Mouse (Mus musculus) B cell, adult 67 days (primary cell): ENCODE measurements around the gene Zfp830. TPM values are rescaled to one million over a fixed set of nuclear protein-coding genes. Genes with fewer than 3 reads are reported as not detected.

ENCODE experiments used
- total RNA-seq, 2 experiments: library from RNA; stranded (reverse); gene quantifications; 4 replicates each; pipeline ENCODE4 v1.2.4; 2023

Gene Zfp830
- 10 to 100 TPM; 37.0 to 44.1 TPM for total RNA-seq

DNA sequence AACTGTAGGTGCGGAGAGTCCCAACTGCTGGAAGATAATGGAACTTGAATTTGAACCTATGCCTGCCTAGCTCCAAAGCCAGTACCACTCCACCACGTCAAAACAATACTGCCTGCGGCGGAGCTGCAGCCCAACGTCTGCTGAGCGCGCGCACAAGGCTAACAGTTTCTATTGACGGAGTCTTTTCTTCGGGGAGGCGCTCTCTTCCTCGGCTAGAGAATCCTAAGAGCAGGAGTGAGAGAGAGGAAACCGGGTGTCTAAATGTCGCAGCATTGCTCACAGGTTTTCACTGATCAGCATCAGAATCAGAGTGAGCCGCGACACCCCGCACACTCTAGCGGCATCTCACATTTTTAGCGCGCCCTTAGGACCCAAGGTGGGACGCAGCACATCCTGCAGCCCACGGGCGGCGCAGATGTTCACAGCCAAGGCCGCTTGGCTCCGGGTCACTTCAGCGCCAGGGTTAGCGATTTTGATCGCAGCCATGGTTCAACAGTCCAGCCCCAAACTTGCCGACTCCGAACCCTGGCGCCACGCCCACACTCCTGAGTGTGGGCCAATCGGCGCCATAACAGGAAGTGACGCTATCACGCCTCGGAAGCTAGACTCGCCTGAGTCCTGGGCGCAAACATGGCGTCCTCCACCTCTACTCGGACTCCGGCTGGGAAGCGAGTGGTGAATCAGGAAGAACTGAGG lies at the start of gene Zfp830, which contains the start of gene Cct6b:
Gene Zfp830, plus strand, starts transcription at position 604 of the 696 bp plus-strand sequence.
Gene Cct6b, minus strand, starts transcription at position 580 of the 696 bp plus-strand sequence.

DNA sequence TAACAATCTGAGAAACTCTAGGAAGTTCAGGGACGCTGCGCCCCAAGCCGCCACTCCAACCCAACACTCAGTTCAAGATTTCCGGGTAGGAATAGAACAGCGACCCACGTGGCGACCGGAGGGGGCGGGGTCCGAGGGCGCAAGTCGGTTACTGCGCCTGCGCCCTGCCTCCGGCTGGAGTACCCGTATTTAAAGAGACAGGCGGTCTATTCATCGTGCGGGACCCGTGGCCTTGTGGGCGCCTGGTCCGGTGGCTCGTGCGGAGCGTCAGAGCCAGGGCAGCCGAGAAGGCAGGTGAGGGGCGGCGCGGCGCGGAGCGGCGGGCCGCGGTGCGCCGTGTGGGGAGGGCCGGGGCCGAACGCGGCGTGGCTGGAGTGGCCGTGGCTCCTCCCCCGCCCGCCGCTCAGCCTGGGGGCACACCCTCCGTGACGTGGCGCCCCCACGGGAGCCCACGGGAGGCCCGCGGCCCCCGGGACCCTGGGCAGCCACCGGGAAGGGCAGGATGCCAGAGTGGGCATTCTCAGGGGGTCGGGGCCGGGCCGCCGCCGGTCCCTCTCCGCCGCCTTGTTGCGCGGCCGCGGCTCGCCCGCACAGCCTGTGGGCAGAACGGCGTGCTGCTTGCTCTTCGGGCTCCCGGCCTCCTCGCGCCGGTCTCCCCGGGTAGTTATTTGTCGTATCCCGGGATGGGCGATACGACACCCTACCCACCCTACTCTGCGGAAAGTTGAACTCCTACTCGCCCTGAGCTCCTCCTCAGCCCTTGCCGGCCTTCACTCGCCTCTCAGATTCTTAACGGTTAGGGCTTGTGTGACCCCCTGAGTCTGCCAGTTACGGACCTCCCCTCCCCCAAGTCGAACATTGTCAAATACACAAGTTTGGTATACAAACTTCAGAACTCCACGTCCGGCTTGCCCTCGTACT lies 17.1 kb downstream of the Zfp830 start, which contains the start of gene Lig3:
Gene Lig3, plus strand, starts transcription at position 126 of the 921 bp plus-strand sequence.

Other genes with a start within 250 kb of the Zfp830 start
- under 1 TPM; 0.30 to 0.78 TPM for gene Cct6b, start within 50 bp of the Zfp830 start, total RNA-seq
- 10 to 100 TPM; 29.8 to 35.5 TPM for gene Lig3, start 16.8 kb downstream of the Zfp830 start, total RNA-seq
- gene Rffl, start 106.9 kb downstream of the Zfp830 start, total RNA-seq = 10 to 100 TPM; 24.2 to 24.5 TPM
- gene Rad51d, start 126.3 kb downstream of the Zfp830 start, total RNA-seq = 10 to 100 TPM; 26.0 to 28.6 TPM
- not detected for gene Fndc8, start 127.8 kb downstream of the Zfp830 start, total RNA-seq
- gene Nle1, start 144.1 kb downstream of the Zfp830 start, total RNA-seq = 10 to 100 TPM; 64.0 to 79.8 TPM
- gene Unc45b, start 146.2 kb downstream of the Zfp830 start, total RNA-seq = not detected
- gene Slfn5, start 187.0 kb downstream of the Zfp830 start, total RNA-seq = 10 to 100 TPM; 15.7 to 28.6 TPM
- 10 to 100 TPM; 18.8 to 32.2 TPM for gene Slfn9, start 227.5 kb downstream of the Zfp830 start, total RNA-seq